Mouse (Mus musculus): ENCODE measurements around the gene Alyref. TPM values are rescaled to one million over a fixed set of nuclear protein-coding genes. Genes with fewer than 3 reads are reported as not detected.
A peak's percentile ranks its signal among the peaks of the same experiment; 100 is the strongest.

The Alyref gene
- polyA plus RNA-seq, 1 experiment from 2014 or later = 594 TPM

DNA sequence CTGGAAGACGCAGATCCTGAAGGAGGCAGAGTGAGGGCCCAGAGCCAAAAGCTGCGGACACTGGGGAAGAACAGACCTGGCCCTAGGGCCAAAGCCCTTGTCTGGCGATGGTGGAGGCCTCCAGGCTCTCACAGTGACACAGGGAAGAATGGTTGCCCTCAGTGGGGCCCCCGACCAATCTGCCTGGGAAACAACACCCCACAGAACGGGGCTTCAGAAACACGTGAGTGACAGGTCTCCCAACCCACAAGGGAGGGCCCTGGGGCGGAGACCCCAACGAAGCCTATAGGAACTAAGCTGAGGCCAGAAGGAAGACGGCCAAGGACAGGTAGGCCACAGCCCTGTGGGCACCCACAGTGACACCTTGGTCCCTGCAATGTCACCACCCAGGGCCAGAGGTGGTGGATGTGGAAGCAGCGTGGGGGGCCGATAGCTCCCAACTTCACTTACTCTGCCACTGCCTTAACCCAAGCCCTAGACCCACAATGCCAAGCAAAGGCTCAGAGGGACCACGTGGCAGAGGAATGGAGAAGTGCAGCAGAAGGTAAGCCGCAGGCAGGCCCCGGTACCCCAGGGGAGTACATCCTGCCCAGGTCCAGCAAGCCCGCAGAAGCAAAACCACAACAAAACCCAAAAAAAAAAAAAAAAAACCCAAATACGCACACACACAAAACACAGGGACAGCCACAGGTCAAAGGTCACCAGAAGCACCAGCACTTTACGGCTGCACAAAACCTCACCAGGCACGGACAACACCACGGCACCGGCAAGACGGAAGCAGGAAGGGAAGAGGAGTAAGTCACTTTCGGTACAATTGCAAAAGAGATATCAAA is 29.5 kb upstream of the Alyref start:
- peaks cover 34% of the 10 kb centered on the region for H3K36me3 ChIP-seq (ENCODE audit: control insufficient read depth, insufficient read depth, low read length)
- peaks cover 41% of the 10 kb centered on the region for H3K4me1 ChIP-seq (ENCODE audit: control insufficient read depth, insufficient read depth, low read length)
- no peak overlapping the region for H3K4me2 ChIP-seq (replicated peaks; ENCODE audit: low read depth, low read length)
- 84% methylated on average over 22 of the region's 22 CpGs for WGBS
- no peak overlapping the region for H3K9ac ChIP-seq (ENCODE audit: low read depth, low read length)
- H3K27ac ChIP-seq (ENCODE audit: low read depth, low read length) = no peak overlapping the region
- ATAC-seq (ENCODE audit: low FRiP score, low TSS enrichment) = no peak
- H3K4me3 ChIP-seq (ENCODE audit: low read length) = no peak overlapping the region
- no peaks in the 10 kb centered on the region for H3K9me3 ChIP-seq (ENCODE audit: control insufficient read depth, low read length)
- H3K27me3 ChIP-seq (ENCODE audit: control insufficient read depth, insufficient read depth, low read length) = no peaks in the 10 kb centered on the region

DNA sequence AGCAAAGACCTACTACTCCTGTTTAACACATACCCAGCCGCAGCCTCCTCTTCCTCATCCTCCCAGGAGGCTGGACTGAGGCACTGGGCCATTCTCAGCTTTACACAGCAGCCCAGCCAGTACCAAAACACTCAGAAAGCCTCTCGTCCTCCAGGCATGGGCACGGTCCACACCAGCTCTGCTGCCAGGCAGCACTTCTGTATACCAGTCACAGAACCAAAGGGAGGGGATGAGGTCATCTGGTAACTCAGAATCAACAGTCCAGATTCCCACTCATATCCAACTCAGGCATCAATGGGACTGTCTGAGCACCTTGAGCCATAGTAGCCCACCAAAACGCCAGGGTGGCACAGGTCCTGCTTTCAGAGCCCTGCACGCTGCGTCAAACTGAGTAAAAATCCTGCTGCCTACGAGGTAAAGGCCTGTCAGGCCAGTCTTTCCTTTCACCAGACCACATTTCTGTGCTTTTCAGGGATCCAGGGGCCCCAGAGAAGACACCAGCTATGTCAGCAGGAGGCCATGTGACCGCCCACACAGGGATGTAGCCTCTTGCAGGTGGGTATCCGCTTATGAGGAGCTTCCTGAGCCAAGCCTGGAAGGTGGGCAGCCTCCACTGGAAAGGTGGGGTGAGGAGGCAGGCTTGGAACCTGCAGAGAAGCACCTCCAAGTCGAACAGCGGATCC is 28.8 kb upstream of the Alyref start:
- ATAC-seq (ENCODE audit: low FRiP score, low TSS enrichment) = no peak
- H3K4me2 ChIP-seq (replicated peaks; ENCODE audit: low read depth, low read length) = no peak overlapping the region
- H3K27ac ChIP-seq (ENCODE audit: low read depth, low read length) = no peak overlapping the region
- peaks cover 39% of the 10 kb centered on the region for H3K36me3 ChIP-seq (ENCODE audit: control insufficient read depth, insufficient read depth, low read length)
- WGBS = 91% methylated on average over 11 of the region's 11 CpGs
- no peaks in the 10 kb centered on the region for H3K9me3 ChIP-seq (ENCODE audit: control insufficient read depth, low read length)
- no peak overlapping the region for H3K4me3 ChIP-seq (ENCODE audit: low read length)
- H3K4me1 ChIP-seq (ENCODE audit: control insufficient read depth, insufficient read depth, low read length) = peaks cover 36% of the 10 kb centered on the region
- no peak overlapping the region; the same call in 1 of the 2 replicates for H3K9ac ChIP-seq (ENCODE audit: low read depth, low read length)
- no peaks in the 10 kb centered on the region for H3K27me3 ChIP-seq (ENCODE audit: control insufficient read depth, insufficient read depth, low read length)

DNA sequence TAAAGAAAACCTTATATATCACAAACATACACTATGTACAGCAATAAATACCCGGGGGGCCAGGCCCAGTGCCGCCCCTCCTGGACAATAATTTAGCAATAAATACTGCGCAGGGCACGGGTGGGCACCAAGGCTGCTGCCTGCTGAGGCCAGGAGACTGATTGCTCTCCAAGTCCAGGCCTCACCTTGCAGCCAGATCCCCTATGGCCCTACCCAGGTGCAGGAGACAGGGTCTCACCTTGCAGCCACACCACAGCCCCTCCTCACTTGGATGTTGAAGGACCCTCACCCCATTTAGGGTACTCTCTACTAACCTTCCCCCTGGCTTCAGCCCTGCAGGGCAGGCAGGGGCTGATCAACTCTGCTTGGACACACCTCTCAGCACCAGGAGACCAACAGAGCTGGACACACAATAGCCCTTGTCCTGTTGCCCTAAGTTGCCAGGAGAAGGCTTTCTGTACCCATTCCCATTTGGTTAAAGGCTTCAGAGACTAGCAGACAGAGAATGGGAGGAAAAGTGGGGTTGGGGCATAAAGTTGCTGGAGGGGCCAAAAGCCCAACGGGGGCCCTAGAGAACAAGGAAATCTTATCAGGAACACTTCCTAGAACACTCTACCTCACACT is 27.1 kb upstream of the Alyref start, which contains the start of gene Sirt7:
Gene Sirt7 (minus strand): TSS at position 89 of the 624 bp plus-strand sequence.
- H3K9me3 ChIP-seq (ENCODE audit: control insufficient read depth, low read length) = no peaks in the 10 kb centered on the region
- peak within 1 kb of the TSS; percentile 73; the same call in 1 of the 2 replicates for H3K27ac ChIP-seq (ENCODE audit: low read depth, low read length)
- no peaks in the 10 kb centered on the region for H3K27me3 ChIP-seq (ENCODE audit: control insufficient read depth, insufficient read depth, low read length)
- peak within 1 kb of the TSS; percentile 79 for H3K9ac ChIP-seq (ENCODE audit: low read depth, low read length)
- H3K4me1 ChIP-seq (ENCODE audit: control insufficient read depth, insufficient read depth, low read length) = peaks cover 20% of the 10 kb centered on the region
- peak within 1 kb of the TSS; percentile 97 for H3K4me3 ChIP-seq (ENCODE audit: low read length)
- H3K4me2 ChIP-seq (replicated peaks; ENCODE audit: low read depth, low read length) = peak within 1 kb of the TSS; percentile 94
- peaks cover 54% of the 10 kb centered on the region for H3K36me3 ChIP-seq (ENCODE audit: control insufficient read depth, insufficient read depth, low read length)
- WGBS = 14% methylated on average over 5 of the region's 5 CpGs
- ATAC-seq (ENCODE audit: low FRiP score, low TSS enrichment) = peak; percentile 22; the same call in 1 of the 2 replicates

DNA sequence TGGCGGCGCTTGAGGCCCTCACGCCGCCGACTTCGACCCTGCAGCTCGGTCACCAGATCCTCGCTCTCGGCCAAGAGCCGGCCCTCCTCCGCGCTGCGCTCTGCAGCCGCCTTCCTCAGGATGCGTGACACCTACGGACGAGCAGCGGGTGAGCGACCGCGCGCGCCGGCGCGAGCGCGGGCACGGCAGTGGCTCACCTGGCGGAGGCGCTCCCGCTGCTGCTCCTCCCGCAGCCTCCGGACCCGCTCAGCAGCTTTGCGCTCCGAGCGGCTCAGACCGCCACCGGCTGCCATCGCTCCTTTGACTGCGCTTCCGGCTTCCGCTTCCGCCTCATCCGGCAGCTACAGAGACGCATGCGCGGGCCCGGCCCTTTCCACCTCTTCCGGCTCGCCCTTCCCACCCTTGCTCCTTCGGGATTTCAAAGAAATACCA is 26.5 kb upstream of the Alyref start:
- Histone ChIP-seq H3K27me3 (ENCODE audit: control insufficient read depth, insufficient read depth, low read length) (no peaks in the 10 kb centered on the region), H3K4me2 (replicated peaks; ENCODE audit: low read depth, low read length) (peak overlapping the region; percentile 94), H3K36me3 (ENCODE audit: control insufficient read depth, insufficient read depth, low read length) (peaks cover 60% of the 10 kb centered on the region), H3K27ac (ENCODE audit: low read depth, low read length) (peak overlapping the region; percentile 73; the same call in 1 of the 2 replicates), H3K4me1 (ENCODE audit: control insufficient read depth, insufficient read depth, low read length) (peaks cover 14% of the 10 kb centered on the region), H3K9ac (ENCODE audit: low read depth, low read length) (peak overlapping the region; percentile 79), H3K4me3 (ENCODE audit: low read length) (peak overlapping the region; percentile 97), H3K9me3 (ENCODE audit: control insufficient read depth, low read length) (no peaks in the 10 kb centered on the region)
- under 1% methylated on average over 47 of the region's 53 CpGs for WGBS
- peak; percentile 73 for ATAC-seq (ENCODE audit: low FRiP score, low TSS enrichment)

DNA sequence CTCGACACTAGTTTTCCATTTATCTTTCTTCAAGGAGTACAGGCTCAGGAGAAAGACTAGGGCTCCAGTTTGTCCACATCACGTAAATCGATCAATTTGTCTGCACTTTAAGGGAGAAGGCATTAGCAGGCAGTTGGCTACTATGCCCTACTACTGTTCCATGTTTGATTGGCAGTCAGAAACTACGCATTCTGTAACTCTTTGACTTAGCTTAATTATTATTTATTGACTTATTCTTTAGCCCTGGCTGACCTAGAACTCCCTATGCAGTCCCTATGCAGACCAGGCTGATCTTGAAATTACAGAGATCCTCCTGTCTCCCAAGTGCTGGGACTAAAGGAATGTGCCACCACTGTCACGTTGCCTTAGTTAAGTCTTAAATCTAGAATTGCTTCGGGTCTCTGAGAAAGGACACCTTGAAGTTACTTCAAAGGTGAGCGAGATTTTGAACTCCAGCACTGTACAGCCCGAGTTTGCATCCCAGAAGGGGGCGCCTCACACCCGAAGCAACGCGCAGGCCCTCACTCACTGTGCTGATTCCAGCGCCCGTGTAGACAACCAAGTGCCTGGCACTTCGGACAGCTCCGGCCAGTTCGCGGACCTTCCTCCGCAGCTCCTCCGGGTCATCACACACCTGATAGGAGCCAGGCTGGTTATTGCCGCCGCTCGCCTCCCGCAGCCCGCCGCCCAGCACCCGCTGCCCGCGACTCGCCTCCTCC is 26.0 kb upstream of the Alyref start:
- peak overlapping the region; percentile 97 for H3K4me3 ChIP-seq (ENCODE audit: low read length)
- peak overlapping the region; percentile 79 for H3K9ac ChIP-seq (ENCODE audit: low read depth, low read length)
- peaks cover 11% of the 10 kb centered on the region for H3K4me1 ChIP-seq (ENCODE audit: control insufficient read depth, insufficient read depth, low read length)
- ATAC-seq (ENCODE audit: low FRiP score, low TSS enrichment) = peak; percentile 73
- peak overlapping the region; percentile 94 for H3K4me2 ChIP-seq (replicated peaks; ENCODE audit: low read depth, low read length)
- peak overlapping the region; percentile 73; the same call in 1 of the 2 replicates for H3K27ac ChIP-seq (ENCODE audit: low read depth, low read length)
- no peaks in the 10 kb centered on the region for H3K27me3 ChIP-seq (ENCODE audit: control insufficient read depth, insufficient read depth, low read length)
- no peaks in the 10 kb centered on the region for H3K9me3 ChIP-seq (ENCODE audit: control insufficient read depth, low read length)
- peaks cover 56% of the 10 kb centered on the region for H3K36me3 ChIP-seq (ENCODE audit: control insufficient read depth, insufficient read depth, low read length)
- WGBS = 13% methylated on average over 30 of the region's 30 CpGs

DNA sequence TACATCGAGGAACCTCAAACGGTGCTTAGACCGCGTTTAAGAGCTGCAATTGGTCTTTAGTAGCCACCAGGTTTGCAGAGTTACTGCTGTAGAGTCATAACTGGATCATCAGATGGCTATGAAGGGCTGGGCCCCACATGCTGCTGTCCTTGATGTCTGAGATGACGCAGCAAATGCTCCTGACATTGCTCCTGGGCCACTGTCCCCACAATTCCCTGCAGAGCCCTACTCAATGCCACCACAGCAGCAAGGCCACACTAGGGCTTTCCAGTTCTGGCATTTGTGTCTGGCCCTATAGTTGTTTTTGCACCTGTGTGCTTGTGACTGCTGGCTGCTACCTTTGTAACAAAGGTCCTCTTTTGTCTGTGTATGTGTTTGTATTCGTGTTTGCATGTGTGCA is 24.6 kb upstream of the Alyref start:
- H3K4me2 ChIP-seq (replicated peaks; ENCODE audit: low read depth, low read length) = no peak overlapping the region
- ATAC-seq (ENCODE audit: low FRiP score, low TSS enrichment) = no peak
- peaks cover 11% of the 10 kb centered on the region for H3K4me1 ChIP-seq (ENCODE audit: control insufficient read depth, insufficient read depth, low read length)
- H3K27ac ChIP-seq (ENCODE audit: low read depth, low read length) = no peak overlapping the region
- 93% methylated on average over 6 of the region's 6 CpGs for WGBS
- peaks cover 56% of the 10 kb centered on the region for H3K36me3 ChIP-seq (ENCODE audit: control insufficient read depth, insufficient read depth, low read length)
- H3K9me3 ChIP-seq (ENCODE audit: control insufficient read depth, low read length) = no peaks in the 10 kb centered on the region
- H3K4me3 ChIP-seq (ENCODE audit: low read length) = no peak overlapping the region
- H3K9ac ChIP-seq (ENCODE audit: low read depth, low read length) = no peak overlapping the region
- H3K27me3 ChIP-seq (ENCODE audit: control insufficient read depth, insufficient read depth, low read length) = no peaks in the 10 kb centered on the region

DNA sequence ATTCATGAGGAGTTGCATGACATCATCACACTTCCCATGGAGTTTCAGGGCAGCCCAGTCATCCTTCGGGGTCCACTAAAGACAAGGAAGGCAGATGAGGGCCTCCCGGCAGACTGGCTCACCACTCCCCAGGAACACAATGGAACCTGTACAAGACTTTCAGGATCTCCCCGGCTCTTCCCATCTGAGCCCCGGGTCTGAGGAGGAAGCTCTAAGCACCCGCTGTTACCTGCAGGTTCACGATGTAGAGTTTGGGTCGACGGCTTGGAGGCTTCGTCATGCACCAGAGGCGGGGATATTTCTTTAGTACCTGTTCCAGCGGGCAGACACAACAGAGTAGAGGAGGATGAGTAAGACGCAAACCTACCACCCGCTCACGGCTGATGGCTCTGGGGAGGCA is 22.0 kb upstream of the Alyref start:
- Histone ChIP-seq H3K4me3 (ENCODE audit: low read length) (no peak overlapping the region), H3K4me2 (replicated peaks; ENCODE audit: low read depth, low read length) (no peak overlapping the region), H3K9me3 (ENCODE audit: control insufficient read depth, low read length) (no peaks in the 10 kb centered on the region), H3K27ac (ENCODE audit: low read depth, low read length) (no peak overlapping the region), H3K4me1 (ENCODE audit: control insufficient read depth, insufficient read depth, low read length) (peaks cover 18% of the 10 kb centered on the region), H3K36me3 (ENCODE audit: control insufficient read depth, insufficient read depth, low read length) (peaks cover 46% of the 10 kb centered on the region), H3K9ac (ENCODE audit: low read depth, low read length) (no peak overlapping the region), H3K27me3 (ENCODE audit: control insufficient read depth, insufficient read depth, low read length) (no peaks in the 10 kb centered on the region)
- no peak for ATAC-seq (ENCODE audit: low FRiP score, low TSS enrichment)
- WGBS = 92% methylated on average over 14 of the region's 14 CpGs

DNA sequence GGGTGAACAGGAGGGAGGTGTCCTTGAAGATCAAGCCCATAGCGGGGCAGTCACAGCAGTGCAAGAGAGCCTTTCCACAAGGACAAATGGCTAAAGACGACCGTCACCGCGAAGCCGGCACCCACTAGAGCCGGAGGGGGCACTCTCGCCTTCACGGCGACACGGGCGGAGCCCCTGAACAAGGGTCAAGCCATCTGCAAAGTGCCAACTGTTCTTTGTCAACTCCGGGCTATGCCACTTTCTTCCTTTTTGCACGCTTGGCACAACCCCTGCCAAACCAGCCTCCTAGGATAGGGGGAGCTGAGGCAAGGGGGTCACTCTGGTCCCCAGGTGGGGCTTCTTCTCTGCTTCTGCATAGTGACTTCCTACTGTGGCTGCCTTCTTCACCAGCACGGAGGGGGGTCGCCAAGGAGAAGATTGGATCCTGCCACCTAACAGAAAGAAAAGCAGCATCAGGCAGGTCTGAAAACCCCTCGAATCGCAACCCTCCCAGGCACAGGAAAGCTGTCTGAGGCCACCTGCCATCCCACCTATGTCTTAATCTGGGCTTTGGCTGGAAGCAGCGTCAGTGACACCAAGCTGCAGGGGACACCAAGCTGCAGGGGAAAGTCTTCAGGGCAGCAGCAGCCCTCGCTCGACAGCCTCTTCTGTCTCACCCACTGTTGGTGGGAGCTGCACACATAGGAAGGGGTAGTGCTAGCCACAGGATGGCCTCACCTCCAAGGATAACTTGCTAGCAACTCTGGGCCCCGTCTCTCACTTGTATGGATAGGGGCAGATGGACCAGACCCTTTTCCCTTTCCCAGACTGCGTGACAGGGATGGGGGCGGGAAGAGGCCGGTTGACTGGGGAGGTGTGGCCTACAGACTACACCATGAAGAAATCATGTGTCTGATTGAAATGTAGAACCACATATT is 20.7 kb upstream of the Alyref start:
- no peak overlapping the region for H3K4me3 ChIP-seq (ENCODE audit: low read length)
- no peaks in the 10 kb centered on the region for H3K27me3 ChIP-seq (ENCODE audit: control insufficient read depth, insufficient read depth, low read length)
- WGBS = 94% methylated on average over 25 of the region's 25 CpGs
- no peak overlapping the region for H3K4me2 ChIP-seq (replicated peaks; ENCODE audit: low read depth, low read length)
- H3K4me1 ChIP-seq (ENCODE audit: control insufficient read depth, insufficient read depth, low read length) = peaks cover 13% of the 10 kb centered on the region
- peaks cover 49% of the 10 kb centered on the region for H3K36me3 ChIP-seq (ENCODE audit: control insufficient read depth, insufficient read depth, low read length)
- H3K9me3 ChIP-seq (ENCODE audit: control insufficient read depth, low read length) = no peaks in the 10 kb centered on the region
- no peak overlapping the region for H3K9ac ChIP-seq (ENCODE audit: low read depth, low read length)
- no peak for ATAC-seq (ENCODE audit: low FRiP score, low TSS enrichment)
- H3K27ac ChIP-seq (ENCODE audit: low read depth, low read length) = no peak overlapping the region; the same call in 1 of the 2 replicates

Measured in kidney, embryonic 14.5 days (tissue).